Mouse (Mus musculus) liver, embryonic 11.5 days (tissue): ENCODE data around the gene Tgfa. TPM values are rescaled to one million over a fixed set of nuclear protein-coding genes. Genes with fewer than 3 reads are reported as not detected.

Source experiments
- ATAC-seq: fragments of 200-750 bp; cut with Nextera tagmentation; replicated peaks from 2 replicates; pipeline ENCODE4 v1.8.0; 2017; ENCODE audit warnings: moderate number of reproducible peaks, mild to moderate bottlenecking, moderate TSS enrichment, moderate library complexity; ENCODE audit not compliant: low FRiP score
- DNase-seq: peaks from one replicate; pipeline ENCODE4 v3.0.0-alpha.2; 2017; ENCODE audit warnings: low spot score
- H3K27ac ChIP-seq: fragments of 300-500 bp; sonication (generic); 2 replicates; pipeline ENCODE4 v1.5.1; 2014; ENCODE audit warnings: mild to moderate bottlenecking, low read depth, low read length, control low read depth
- H3K27me3 ChIP-seq: fragments of 300-500 bp; sonication (generic); replicated peaks from 2 replicates; pipeline ENCODE4 v1.6.1; 2014; ENCODE audit warnings: low read length, mixed read lengths; ENCODE audit not compliant: control insufficient read depth, insufficient read depth
- H3K36me3 ChIP-seq: fragments of 300-500 bp; sonication (generic); 2 replicates; pipeline ENCODE4 v1.6.1; 2014; ENCODE audit warnings: mild to moderate bottlenecking, low read length, moderate library complexity, mixed read lengths; ENCODE audit not compliant: control insufficient read depth, insufficient read depth
- H3K4me1 ChIP-seq: fragments of 300-500 bp; sonication (generic); replicated peaks from 2 replicates; pipeline ENCODE4 v1.6.1; 2014; ENCODE audit warnings: low read length, mixed read lengths; ENCODE audit not compliant: control insufficient read depth, insufficient read depth
- H3K4me2 ChIP-seq: fragments of 300-500 bp; sonication (generic); 2 replicates; pipeline ENCODE4 v1.6.1; 2014; ENCODE audit warnings: mild to moderate bottlenecking, control low read depth, moderate library complexity
- H3K4me3 ChIP-seq: fragments of 300-500 bp; sonication (generic); 2 replicates; pipeline ENCODE4 v1.5.1; 2014; ENCODE audit warnings: low read depth, low read length, control low read depth
- H3K9ac ChIP-seq: fragments of 300-500 bp; sonication (generic); 2 replicates; pipeline ENCODE4 v1.6.1; 2014; ENCODE audit warnings: low read depth, low read length, control low read depth
- H3K9me3 ChIP-seq: fragments of 300-500 bp; sonication (generic); 2 replicates; pipeline ENCODE4 v1.6.1; 2016; ENCODE audit warnings: low read length, inconsistent platforms, mixed read lengths; ENCODE audit not compliant: control insufficient read depth
- WGBS: fragments of 180-500 bp; shearing (Covaris S2); extraction: QIAGEN DNeasy Blood & Tissue Kit; methylation state at CpG from one replicate; pipeline ENCODE4 v1.1.7; 2014; 5-methylcytosine and 5-hydroxymethylcytosine counted together
- polyA plus RNA-seq: library from polyadenylated mRNA; unstranded; fragments of >200 nt; fragmentation: Nextera tagmentation; extraction: Ambion mirVana; gene quantifications from 2 replicates; pipeline ENCODE4 v1.2.1, GENCODE M21; 2014

Gene Tgfa
- polyA plus RNA-seq, 1 experiment from 2014 or later: 1.2 TPM

DNA sequence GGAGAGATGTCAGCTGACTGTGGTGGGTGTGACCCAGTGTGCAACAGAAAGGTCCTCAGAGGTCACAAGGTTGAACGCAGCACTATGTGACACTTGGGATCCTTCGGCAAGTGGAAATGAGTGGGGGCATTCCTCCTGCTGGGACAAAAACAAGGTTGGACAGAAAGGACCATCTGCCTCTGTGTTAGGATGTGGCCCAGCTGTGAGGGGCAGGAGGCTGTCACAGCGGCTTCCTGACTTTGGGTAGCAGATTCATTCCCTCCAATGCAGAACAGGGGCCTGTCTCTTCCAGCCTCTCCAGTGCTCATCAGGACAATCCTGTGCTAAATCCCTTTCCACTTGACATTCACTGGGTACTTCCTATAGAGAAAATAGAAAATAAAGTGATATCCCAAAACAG lies 34.1 kb upstream of the Tgfa start:
- Histone ChIP-seq H3K4me2 (no peak overlapping the region), H3K4me3 (no peak overlapping the region), H3K27me3 (no peaks in the 10 kb centered on the region), H3K27ac (no peak overlapping the region), H3K9me3 (no peaks in the 10 kb centered on the region), H3K9ac (no peak overlapping the region), H3K36me3 (no peaks in the 10 kb centered on the region), H3K4me1 (no peaks in the 10 kb centered on the region)
- no peak for ATAC-seq
- 71% methylated on average over 3 of the region's 3 CpGs for WGBS
- DNase-seq: no peak

GRCm38 (mm10) chr6:86161586-86161985 lies 33.4 kb upstream of the Tgfa start:
- no peaks in the 10 kb centered on the region for H3K27me3 ChIP-seq
- H3K9ac ChIP-seq: no peak overlapping the region
- H3K4me3 ChIP-seq: no peak overlapping the region
- 61% methylated on average over 7 of the region's 7 CpGs for WGBS
- H3K36me3 ChIP-seq: no peaks in the 10 kb centered on the region
- ATAC-seq: no peak
- H3K27ac ChIP-seq: no peak overlapping the region
- no peak for DNase-seq
- H3K4me2 ChIP-seq: no peak overlapping the region
- no peaks in the 10 kb centered on the region for H3K4me1 ChIP-seq
- no peaks in the 10 kb centered on the region for H3K9me3 ChIP-seq

DNA sequence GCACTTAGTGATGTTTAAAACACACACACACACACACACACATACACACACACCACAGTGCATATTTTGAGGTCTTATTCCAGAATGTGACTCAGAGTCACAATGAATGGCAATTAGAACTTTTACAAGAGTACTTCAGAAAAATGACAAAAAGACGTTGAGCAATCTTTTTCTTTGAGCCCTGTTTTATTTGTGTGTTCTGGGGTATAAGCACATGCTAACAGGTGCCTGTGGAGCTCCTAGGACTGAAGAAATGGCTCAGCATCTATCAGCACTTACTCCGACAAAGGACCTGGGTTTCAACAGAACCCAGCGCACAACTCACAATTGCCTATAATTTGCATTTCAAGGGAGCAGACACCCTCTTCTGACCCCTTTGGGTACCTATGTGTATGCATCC lies 31.0 kb upstream of the Tgfa start:
- Histone ChIP-seq H3K4me3 (no peak overlapping the region), H3K27me3 (no peaks in the 10 kb centered on the region), H3K4me1 (no peaks in the 10 kb centered on the region), H3K36me3 (no peaks in the 10 kb centered on the region), H3K4me2 (no peak overlapping the region), H3K27ac (no peak overlapping the region), H3K9me3 (no peaks in the 10 kb centered on the region), H3K9ac (no peak overlapping the region)
- 63% methylated on average over 3 of the region's 3 CpGs for WGBS
- no peak for DNase-seq
- no peak for ATAC-seq

GRCm38 (mm10) chr6:86166426-86166825 lies 28.6 kb upstream of the Tgfa start:
- DNase-seq: no peak
- Histone ChIP-seq H3K27ac (no peak overlapping the region), H3K4me1 (no peaks in the 10 kb centered on the region), H3K9me3 (no peaks in the 10 kb centered on the region), H3K4me3 (no peak overlapping the region), H3K27me3 (no peaks in the 10 kb centered on the region), H3K9ac (no peak overlapping the region), H3K4me2 (no peak overlapping the region), H3K36me3 (no peaks in the 10 kb centered on the region)
- no peak for ATAC-seq
- 66% methylated on average over 9 of the region's 9 CpGs for WGBS

GRCm38 (mm10) chr6:86167851-86168250 lies 27.2 kb upstream of the Tgfa start:
- Histone ChIP-seq H3K4me1 (no peaks in the 10 kb centered on the region), H3K4me2 (no peak overlapping the region), H3K27ac (no peak overlapping the region), H3K36me3 (no peaks in the 10 kb centered on the region), H3K4me3 (no peak overlapping the region), H3K27me3 (no peaks in the 10 kb centered on the region), H3K9ac (no peak overlapping the region), H3K9me3 (no peaks in the 10 kb centered on the region)
- DNase-seq (no peak), ATAC-seq (no peak)
- WGBS: 79% methylated on average over 5 of the region's 5 CpGs

DNA sequence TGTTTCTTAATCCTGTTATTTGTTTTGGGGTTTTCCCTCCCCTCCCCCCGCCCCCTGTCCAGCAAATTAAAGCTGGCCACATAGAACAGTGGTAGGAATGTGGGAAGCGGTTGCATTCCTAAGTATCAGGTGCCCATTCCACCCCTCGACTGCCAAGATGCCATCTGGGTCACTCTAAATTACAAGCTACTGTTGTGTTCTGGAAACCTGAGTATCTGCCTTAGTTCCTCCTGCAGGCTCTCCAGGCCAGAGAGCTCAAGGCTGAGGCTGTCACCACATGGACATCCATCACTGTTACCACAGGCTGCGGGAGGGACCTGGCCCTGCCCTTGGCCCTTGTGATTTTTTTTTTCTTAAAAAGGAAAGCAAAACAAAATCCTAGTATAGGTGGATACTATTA lies 25.9 kb upstream of the Tgfa start:
- ATAC-seq (no peak), DNase-seq (no peak)
- 62% methylated on average over 4 of the region's 4 CpGs for WGBS
- Histone ChIP-seq H3K9ac (no peak overlapping the region), H3K4me1 (no peaks in the 10 kb centered on the region), H3K27ac (no peak overlapping the region), H3K27me3 (no peaks in the 10 kb centered on the region), H3K4me3 (no peak overlapping the region), H3K9me3 (no peaks in the 10 kb centered on the region), H3K4me2 (no peak overlapping the region), H3K36me3 (no peaks in the 10 kb centered on the region)

GRCm38 (mm10) chr6:86176236-86176635 lies 18.8 kb upstream of the Tgfa start:
- WGBS: 68% methylated on average over 5 of the region's 5 CpGs
- H3K4me3 ChIP-seq: no peak overlapping the region
- no peaks in the 10 kb centered on the region for H3K27me3 ChIP-seq
- DNase-seq (no peak), ATAC-seq (no peak)
- H3K9ac ChIP-seq: no peak overlapping the region
- H3K4me2 ChIP-seq: no peak overlapping the region
- no peaks in the 10 kb centered on the region for H3K4me1 ChIP-seq
- no peaks in the 10 kb centered on the region for H3K9me3 ChIP-seq
- no peak overlapping the region for H3K27ac ChIP-seq
- no peaks in the 10 kb centered on the region for H3K36me3 ChIP-seq

GRCm38 (mm10) chr6:86176721-86177120 lies 18.3 kb upstream of the Tgfa start:
- H3K27me3 ChIP-seq: no peaks in the 10 kb centered on the region
- ATAC-seq: no peak
- no peak overlapping the region for H3K4me3 ChIP-seq
- H3K27ac ChIP-seq: no peak overlapping the region
- no peaks in the 10 kb centered on the region for H3K36me3 ChIP-seq
- DNase-seq: no peak
- no peaks in the 10 kb centered on the region for H3K4me1 ChIP-seq
- H3K4me2 ChIP-seq: no peak overlapping the region
- no peaks in the 10 kb centered on the region for H3K9me3 ChIP-seq
- 70% methylated on average over 6 of the region's 6 CpGs for WGBS
- H3K9ac ChIP-seq: no peak overlapping the region

DNA sequence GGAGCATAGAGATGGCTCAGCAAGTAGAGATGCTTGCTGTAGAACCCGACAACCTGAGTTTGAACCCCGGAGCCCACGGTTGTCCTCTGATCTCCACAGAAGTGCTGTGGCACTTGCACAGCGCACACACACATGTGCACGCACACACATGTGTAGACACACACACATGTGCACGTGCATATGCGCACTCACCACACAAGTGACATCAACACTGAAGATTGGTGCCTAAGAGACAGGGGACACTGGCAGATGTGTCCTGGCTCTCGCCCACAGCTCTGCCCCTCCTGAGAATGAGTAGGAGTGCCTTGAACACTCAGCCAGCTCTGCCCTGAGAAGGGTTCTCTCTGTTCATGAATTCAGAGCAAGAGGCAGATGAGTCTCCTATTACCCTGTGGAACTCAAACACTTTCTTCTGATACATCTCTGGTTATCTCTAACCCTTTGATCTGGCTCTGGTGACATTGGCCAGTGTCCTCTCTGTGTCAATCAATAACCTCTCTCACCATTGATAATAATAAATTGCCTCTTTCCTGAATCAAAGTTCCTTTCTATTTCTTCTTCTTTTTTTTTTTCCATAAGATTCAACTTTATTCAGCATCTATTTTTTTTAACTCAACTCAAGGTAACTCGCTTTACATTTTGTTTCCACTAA lies 17.6 kb upstream of the Tgfa start:
- Histone ChIP-seq H3K36me3 (no peaks in the 10 kb centered on the region), H3K4me3 (no peak overlapping the region), H3K9me3 (no peaks in the 10 kb centered on the region), H3K9ac (no peak overlapping the region), H3K4me2 (no peak overlapping the region), H3K4me1 (no peaks in the 10 kb centered on the region), H3K27ac (no peak overlapping the region), H3K27me3 (no peaks in the 10 kb centered on the region)
- ATAC-seq (no peak), DNase-seq (no peak)
- WGBS: 91% methylated on average over 9 of the region's 9 CpGs
